Mouse (Mus musculus) spleen, adult 2 months (tissue): Measurements from ENCODE around the gene Celf1. TPM values are rescaled to one million over a fixed set of nuclear protein-coding genes. Genes with fewer than 3 reads are reported as not detected.
"Not testable (repeated sequence)": the region's sequence is repeated elsewhere in the genome, so short reads cannot be mapped to it uniquely, and the experiment has no call there.

Source experiments
- DNase-seq, 2 experiments: peaks; one replicate each; pipeline versions ENCODE4 v3.0.0 to v3.0.0-alpha.2; 2012 to 2021; ENCODE audit warnings: low spot score in 2 of 2, low read depth in 1 of 2
- H3K27ac ChIP-seq: fragments of 200-500 bp; 2 replicates; pipeline ENCODE4 v1.5.1; 2012; ENCODE audit warnings: low read length, inconsistent platforms; ENCODE audit not compliant: insufficient read depth
- H3K27me3 ChIP-seq: fragments of 200-500 bp; 2 replicates; pipeline ENCODE4 v1.6.1; 2012; ENCODE audit warnings: mild to moderate bottlenecking, moderate library complexity, low read length, inconsistent platforms; ENCODE audit not compliant: control insufficient read depth, insufficient read depth
- H3K36me3 ChIP-seq: fragments of 200-500 bp; 2 replicates; pipeline ENCODE4 v1.6.1; 2012; ENCODE audit warnings: mild to moderate bottlenecking, low read length, inconsistent platforms; ENCODE audit not compliant: control insufficient read depth, insufficient read depth
- H3K4me1 ChIP-seq: fragments of 200-500 bp; 2 replicates; pipeline ENCODE4 v1.6.1; 2011; ENCODE audit warnings: inconsistent platforms; ENCODE audit not compliant: control insufficient read depth, insufficient read depth, insufficient read length
- H3K4me3 ChIP-seq: fragments of 200-500 bp; 2 replicates; pipeline ENCODE4 v1.5.1; 2011; ENCODE audit warnings: mild to moderate bottlenecking, inconsistent platforms; ENCODE audit not compliant: insufficient read depth, insufficient read length; ENCODE audit errors: extremely low read depth
- CTCF ChIP-seq: fragments of 200-500 bp; IDR thresholded peaks from 2 replicates; pipeline ENCODE4 v1.5.1; 2011; ENCODE audit warnings: mild to moderate bottlenecking, inconsistent platforms; ENCODE audit not compliant: insufficient read depth, insufficient read length, insufficient replicate concordance; ENCODE audit errors: extremely low read depth
- POLR2A ChIP-seq: fragments of 200-500 bp; IDR thresholded peaks from 2 replicates; pipeline ENCODE4 v1.6.1; 2011; ENCODE audit warnings: low read depth, low read length, inconsistent platforms
- WGBS: fragments of 180-500 bp; shearing (Covaris S2); methylation state at CpG from one replicate; pipeline ENCODE4 v1.1.7; 2018; 5-methylcytosine and 5-hydroxymethylcytosine counted together
- polyA plus RNA-seq: library from polyadenylated mRNA; depleted of rRNA; stranded (reverse); fragments of >200 nt; gene quantifications from 2 replicates; pipeline ENCODE4 v1.2.3, GENCODE M21; 2012

Gene Celf1
- polyA plus RNA-seq, 1 experiment, result 35.3 TPM

- H3K27me3 ChIP-seq, result no peaks in the 10 kb centered on the region
- peaks cover 17% of the 10 kb centered on the region for H3K36me3 ChIP-seq
- no peak for DNase-seq
- H3K27ac ChIP-seq, result no peak overlapping the region
- TF ChIP-seq CTCF, result no peak
- no peak for TF ChIP-seq POLR2A
- H3K4me1 ChIP-seq, result peaks cover 2% of the 10 kb centered on the region; the same call in 1 of the 2 replicates
- WGBS, result 87% methylated on average over 8 of the region's 8 CpGs
- no peak overlapping the region for H3K4me3 ChIP-seq
These were observed 78.0 kb downstream of the Celf1 start for GRCm38 (mm10) chr2:91018061-91018788.

DNA sequence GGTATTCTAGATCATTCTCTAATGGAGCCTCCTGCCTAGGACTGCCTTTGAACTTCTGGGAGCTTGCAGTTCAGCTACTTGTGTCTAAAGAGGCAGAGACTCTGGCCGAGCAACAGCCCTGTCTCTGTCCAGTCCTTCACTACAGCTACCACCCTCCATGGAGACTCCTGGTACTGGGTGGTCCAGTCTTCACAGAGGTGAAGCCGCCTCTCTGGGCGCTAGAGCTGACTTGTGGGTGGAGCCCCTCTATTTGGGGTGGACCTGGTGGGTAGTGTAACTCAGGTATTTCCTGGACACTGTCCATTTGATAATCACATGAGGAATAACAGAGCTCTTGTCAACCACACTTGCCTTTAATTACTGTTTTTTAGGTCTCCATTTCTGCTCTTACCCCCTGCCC lies 79.7 kb downstream of the Celf1 start:
- no peak overlapping the region for H3K27ac ChIP-seq
- 97% methylated on average over 3 of the region's 3 CpGs for WGBS

DNA sequence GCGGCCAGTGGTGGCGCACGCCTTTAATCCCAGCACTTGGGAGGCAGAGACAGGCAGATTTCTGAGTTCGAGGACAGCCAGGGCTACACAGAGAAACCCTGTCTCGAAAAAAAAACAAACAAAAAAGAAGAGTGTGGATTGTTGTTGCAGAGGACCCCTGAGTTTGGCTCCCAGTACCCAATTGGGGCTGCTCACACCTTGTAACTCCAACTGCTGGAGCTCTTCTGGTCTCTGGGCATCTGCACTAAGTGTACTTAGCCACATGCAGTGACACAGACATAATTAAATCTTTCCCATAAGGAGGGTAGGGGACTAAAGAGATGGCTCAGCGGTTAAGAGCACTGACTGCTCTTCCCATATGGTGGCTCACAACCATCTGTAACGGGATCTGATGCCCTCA lies 82.1 kb downstream of the Celf1 start:
- H3K27me3 ChIP-seq, result not testable (repeated sequence)
- WGBS, result 93% methylated on average over 7 of the region's 7 CpGs

More for the DNA sequence above, 79.7 kb downstream of the Celf1 start:
- TF ChIP-seq POLR2A (no peak), CTCF (no peak)
- no peak overlapping the region for H3K4me3 ChIP-seq
- H3K27me3 ChIP-seq, result no peaks in the 10 kb centered on the region
- no peaks in the 10 kb centered on the region for H3K4me1 ChIP-seq
- peaks cover 15% of the 10 kb centered on the region for H3K36me3 ChIP-seq
- DNase-seq, result no peak

DNA sequence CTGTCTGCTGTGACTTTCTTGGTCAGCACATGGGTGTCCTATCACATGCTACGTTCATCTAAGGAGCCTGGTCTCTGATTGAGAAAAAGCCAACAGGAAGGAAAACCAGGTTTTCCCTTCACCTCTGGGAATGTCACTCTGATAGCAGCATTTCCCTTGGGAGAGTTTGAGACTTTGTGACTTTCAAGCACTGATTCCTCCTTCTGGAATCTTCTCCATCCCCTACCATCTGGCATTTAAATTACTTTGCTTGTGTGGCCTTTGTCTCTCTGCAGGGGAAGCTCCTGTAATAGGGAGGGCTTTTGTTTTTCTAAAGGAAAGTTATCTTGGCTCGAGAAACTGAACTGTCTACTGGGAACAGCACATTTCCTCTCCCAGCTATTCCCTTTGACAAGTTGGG lies 82.9 kb downstream of the Celf1 start:
- no peaks in the 10 kb centered on the region for H3K27me3 ChIP-seq
- no peak overlapping the region for H3K4me3 ChIP-seq
- H3K36me3 ChIP-seq, result peaks cover 4% of the 10 kb centered on the region
- no peak overlapping the region for H3K27ac ChIP-seq
- H3K4me1 ChIP-seq, result no peaks in the 10 kb centered on the region
- DNase-seq, result no peak
- 82% methylated on average over 2 of the region's 2 CpGs for WGBS
- TF ChIP-seq CTCF, result no peak
- TF ChIP-seq POLR2A, result no peak

More for the DNA sequence above, 82.1 kb downstream of the Celf1 start:
- H3K4me1 ChIP-seq, H3K4me3 ChIP-seq, H3K36me3 ChIP-seq, H3K27ac ChIP-seq, DNase-seq: not testable (repeated sequence)

GRCm38 (mm10) chr2:91023956-91024355 lies 83.8 kb downstream of the Celf1 start:
- H3K27me3 ChIP-seq, result no peaks in the 10 kb centered on the region
- DNase-seq, result no peak

DNA sequence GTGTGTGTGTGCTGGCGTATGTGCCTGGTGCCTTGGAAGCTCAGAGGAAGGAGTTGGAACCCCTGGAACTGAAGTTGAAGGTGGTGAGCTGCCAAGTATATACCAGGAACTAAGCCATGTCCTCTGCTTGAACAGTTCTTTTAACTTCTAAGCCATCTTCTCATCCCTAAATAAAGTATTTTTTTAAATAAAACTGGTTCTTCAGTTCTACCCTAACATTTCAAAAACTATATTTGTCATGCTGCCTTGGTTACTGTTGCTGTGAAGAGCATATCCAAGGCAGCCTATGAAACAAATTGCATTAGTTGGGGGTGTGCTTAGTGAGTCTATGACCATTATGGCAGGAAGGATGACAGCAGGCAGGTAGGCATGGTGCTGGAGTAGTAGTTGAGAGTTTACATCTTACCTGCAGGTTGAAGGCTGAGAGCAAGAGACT lies 84.9 kb downstream of the Celf1 start:
- Histone ChIP-seq H3K4me3 (no peak overlapping the region), H3K27ac (no peak overlapping the region), H3K27me3 (no peaks in the 10 kb centered on the region), H3K4me1 (no peaks in the 10 kb centered on the region), H3K36me3 (peaks cover 2% of the 10 kb centered on the region; the same call in 1 of the 2 replicates)
- TF ChIP-seq CTCF (no peak), POLR2A (no peak)
- 97% methylated on average over 1 of the region's 1 CpGs for WGBS
- no peak for DNase-seq

More at GRCm38 (mm10) chr2:91023956-91024355, 83.8 kb downstream of the Celf1 start:
- WGBS, result 84% methylated on average over 1 of the region's 1 CpGs
- no peaks in the 10 kb centered on the region for H3K4me1 ChIP-seq
- H3K4me3 ChIP-seq, result no peak overlapping the region
- H3K36me3 ChIP-seq, result peaks cover 4% of the 10 kb centered on the region; the same call in 1 of the 2 replicates
- H3K27ac ChIP-seq, result no peak overlapping the region
- TF ChIP-seq POLR2A (no peak), CTCF (no peak)

GRCm38 (mm10) chr2:91026491-91026890 lies 86.3 kb downstream of the Celf1 start:
- no peaks in the 10 kb centered on the region for H3K27me3 ChIP-seq
- no peaks in the 10 kb centered on the region for H3K36me3 ChIP-seq
- no peaks in the 10 kb centered on the region for H3K4me1 ChIP-seq
- TF ChIP-seq POLR2A (no peak), CTCF (no peak)
- WGBS, result 86% methylated on average over 1 of the region's 1 CpGs
- DNase-seq, result no peak
- H3K4me3 ChIP-seq, result no peak overlapping the region
- no peak overlapping the region for H3K27ac ChIP-seq
